Mouse (Mus musculus) v-Abl transformed pro-B cells (cell line): ENCODE measurements around the gene Galc.

Experiments used
- in situ Hi-C, 2 experiments: fragments of 400-800 bp; cut with MboI; formaldehyde crosslinking; loops; one replicate each; pipeline ENCODE4 v1.15.1; 2025; ENCODE audit not compliant: unreplicated experiment in 2 of 2

The Galc gene

DNA sequence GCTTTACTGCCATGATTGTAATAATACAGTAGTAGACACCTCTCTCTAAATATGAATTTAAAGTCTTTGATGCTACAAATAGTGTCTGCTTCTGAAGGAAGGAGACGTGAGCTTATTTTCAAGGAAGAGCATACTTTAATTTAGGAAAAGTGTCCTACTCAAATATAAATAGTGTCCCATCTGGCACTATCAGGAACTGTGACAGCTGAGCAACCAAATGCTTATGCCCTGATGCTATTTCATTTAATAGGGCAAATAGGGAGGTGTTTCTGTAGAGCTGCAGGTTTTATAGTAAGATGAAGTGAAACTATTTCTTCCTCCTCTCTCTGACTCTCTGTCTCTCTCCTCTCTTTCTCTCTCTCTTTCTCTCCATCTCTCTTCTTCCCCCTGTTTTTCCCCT is 69.1 kb downstream of the Galc start:
- in situ Hi-C loops, result no loop called here

DNA sequence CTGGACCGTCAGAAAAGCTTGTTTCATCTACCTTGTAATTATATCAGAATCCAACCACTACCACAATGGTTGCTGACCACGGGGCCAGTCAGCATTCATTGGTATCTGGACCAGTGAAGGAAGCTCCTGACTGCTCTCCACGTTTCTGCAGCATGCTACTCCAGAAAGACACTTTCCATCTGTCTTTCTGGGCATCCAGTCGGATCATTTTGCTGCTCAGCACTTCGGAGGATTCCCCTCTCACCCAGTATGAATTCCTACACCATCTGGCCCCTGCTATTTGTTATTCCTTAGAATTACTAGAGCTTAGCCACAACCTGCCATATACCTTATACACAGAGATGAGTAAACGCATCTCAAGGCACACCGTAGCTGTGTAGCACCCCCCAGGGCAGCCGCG is 70.2 kb downstream of the Galc start:
- in situ Hi-C loops, result no loop called here

DNA sequence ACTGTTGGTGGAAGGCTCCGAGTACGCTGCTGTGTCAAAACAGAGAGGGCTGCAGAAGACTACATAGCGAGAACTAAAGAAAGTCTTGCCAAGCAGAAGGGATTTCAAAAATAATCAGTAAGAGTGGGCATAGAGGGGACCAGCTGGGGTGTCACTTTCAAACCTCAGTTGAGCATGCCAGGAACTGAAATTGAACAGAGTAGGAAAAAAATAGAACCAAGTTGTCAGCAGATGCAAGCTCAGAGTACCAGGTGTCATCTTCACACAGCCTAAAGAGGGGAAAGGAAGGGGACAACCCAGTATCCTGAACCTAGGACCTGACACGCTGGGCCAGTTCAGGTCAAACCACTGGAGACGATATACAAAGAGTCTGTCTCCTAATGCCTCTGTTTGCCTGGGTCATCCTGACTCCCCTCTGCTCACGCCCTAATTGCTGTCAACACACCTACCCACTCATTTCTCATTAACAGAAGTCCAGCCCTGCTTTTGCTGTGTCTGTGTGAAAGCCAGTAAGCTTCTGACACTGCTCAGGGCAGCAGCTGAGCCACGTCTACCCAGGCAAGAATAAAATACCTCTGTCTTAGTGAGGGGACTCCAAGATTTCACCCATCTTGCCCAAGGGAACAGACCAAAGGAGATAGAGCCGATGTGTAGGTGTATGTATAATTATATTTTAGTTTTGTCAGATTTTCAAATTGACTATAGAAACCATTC is 71.9 kb downstream of the Galc start:
- in situ Hi-C loops, result no loop called here

DNA sequence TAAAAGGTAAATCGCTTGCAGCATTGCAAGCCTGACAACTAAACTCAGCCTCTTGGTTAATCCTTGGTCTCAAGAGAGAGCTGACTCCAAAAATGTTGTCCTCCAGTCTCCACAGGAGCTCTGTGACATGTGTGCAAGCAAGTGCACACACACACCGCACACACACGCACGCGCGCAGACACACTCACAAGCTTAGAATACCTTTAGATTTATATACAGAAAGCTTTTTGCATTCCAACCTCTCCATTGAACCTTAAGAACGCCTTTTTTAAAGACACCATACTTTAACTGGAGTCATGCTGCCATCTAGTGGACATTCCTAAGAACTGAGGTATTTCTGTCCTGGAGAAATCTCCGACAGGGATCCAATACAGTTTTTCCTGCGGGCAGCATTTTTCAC is 77.5 kb downstream of the Galc start:
- in situ Hi-C loops, result no loop called here

DNA sequence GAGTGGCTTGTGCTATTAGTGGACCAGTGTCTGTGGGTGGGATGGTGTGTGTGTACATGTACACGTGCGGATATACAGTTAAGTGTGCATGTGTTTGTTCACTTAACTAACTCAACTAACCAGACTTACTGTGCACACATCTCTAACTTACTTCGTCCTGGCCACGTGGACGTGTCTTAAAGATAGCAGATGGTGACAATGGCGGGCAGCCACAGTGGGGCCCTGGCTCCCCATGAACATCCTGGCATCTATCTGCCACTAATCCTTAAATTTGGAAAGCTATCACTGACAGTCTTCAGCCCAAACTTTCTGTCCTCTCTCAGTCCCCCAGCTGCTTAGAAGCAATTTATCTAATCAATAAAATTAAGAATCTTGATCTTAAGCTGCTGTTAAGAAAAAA is 78.5 kb downstream of the Galc start:
- in situ Hi-C loops, result no loop called here

DNA sequence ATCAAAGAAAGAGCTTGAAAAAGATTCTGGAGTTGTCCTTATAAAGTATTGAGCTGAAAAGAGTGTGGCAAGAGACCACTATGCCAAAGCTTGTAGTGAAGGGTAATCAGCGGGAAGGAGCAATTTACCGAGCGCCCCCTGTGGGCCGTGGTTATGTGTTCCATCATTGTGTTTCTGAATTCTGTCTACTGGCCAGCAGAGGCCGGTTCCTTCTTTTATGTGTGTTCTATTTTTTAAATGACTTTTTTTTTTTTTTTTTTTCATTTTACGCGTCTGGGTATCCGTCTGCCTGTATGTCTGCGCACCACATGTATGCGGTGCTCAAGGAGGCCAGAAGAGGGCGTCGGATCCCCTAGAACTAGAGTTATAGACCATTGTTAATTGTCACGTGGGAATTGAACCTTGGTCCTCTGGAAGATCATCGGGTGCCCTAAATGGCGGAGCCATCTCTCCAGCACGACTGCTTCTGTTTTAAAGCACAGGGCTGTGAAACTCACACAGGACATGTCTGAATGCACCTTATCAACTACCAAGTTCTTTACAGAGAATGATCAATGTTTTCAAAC is 78.9 kb downstream of the Galc start:
- in situ Hi-C loops, result no loop called here

DNA sequence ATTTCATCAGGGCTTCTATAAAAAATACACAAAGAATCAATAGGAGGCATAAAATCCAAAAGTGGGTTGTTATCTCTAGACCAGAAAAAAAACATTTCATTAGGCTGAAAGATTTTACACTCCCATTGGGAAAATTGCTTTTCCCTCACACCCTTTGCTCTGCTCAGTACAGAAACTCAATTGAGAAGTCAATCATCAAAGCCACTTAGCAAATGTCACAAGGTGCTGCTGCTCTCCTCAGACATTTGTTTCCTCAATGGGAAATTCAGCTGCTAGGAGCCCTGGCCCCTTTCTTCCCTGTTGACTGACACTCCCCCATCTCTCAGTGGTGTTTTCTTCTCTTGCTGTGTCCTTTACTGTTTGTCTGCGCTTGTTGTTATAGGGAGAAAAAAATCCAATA is 79.8 kb downstream of the Galc start:
- in situ Hi-C loops, result no loop called here

DNA sequence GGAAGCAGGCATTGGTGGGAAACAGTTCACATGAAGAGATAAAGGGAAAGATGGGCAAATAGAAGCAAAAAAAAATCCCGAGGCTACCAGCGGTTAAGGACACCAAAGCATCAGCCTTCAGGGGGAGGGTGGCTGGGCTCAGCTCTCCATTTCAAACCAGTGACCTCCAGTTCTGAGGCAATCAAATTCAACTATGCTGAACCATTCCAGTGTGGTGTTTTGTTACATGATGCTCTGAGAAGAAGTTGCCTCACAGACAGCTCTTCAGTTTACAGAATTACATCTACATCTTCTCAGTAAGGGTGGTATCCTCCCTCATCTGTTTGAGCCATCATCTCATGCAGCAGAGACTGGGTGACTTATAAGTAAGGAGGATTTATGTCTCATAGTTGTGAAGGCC is 82.6 kb downstream of the Galc start:
- in situ Hi-C loops, result no loop called here

DNA sequence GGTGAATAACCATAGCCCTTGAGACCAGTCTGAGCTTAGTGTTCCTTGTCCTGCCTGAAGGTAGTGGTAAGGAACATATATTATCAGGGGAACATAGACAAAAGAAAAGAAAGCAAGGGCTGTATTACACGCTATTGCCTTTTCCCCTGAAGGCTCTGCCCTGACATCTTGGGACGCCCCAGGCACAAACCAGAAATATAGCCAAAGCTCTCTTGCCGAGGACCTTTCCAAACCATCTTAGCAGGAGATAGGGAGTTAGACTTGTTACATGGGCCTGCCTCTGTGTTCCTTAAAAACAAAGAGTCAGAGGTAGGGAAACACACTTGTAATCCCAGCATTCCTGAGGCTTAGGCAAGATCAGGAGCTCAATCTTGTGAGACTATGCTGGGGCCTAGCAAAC is 97.4 kb downstream of the Galc start:
- in situ Hi-C loops, result no loop called here

DNA sequence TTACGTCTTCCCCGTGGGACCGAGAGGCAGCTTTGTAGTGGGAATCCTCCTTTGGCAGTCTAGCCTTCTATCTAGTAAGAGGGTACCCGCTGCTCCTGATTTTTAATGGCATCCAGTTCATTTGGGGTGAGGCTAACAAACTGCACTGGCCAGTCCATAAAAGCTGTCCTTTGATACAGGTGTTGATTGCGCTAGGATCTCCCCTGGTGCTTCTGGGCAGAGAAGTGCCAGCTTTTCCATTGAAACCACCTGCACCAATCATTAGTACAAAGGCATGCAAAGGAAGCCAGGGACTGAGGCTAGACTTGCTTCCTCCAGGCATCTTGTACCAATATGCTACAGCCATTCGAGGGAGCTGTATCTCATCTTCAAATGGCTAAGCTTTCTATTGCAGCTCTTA is 98.4 kb downstream of the Galc start:
- in situ Hi-C loops, result no loop called here
